Mouse (Mus musculus): ENCODE results near the gene Slc2a5. TPM values are rescaled to one million over a fixed set of nuclear protein-coding genes. Genes with fewer than 3 reads are reported as not detected.

Slc2a5 gene
- polyA plus RNA-seq (2012; rRNA removed), result 1.7 and 2.2 TPM in 2 replicates

GRCm38 (mm10) chr4:150119055-150119454, at the start of gene Slc2a5:
Gene Slc2a5 (plus strand): TSS chr4:150119283.
- H3K4me1 ChIP-seq (ENCODE audit: control insufficient read depth, insufficient read depth, low read length), result no peaks in the 10 kb centered on the region
- H3K4me3 ChIP-seq (replicated peaks; ENCODE audit: insufficient read depth, low read depth, low read length), result no peak within 1 kb of the TSS
- no peak for DNase-seq
- 39% methylated on average over 15 of the region's 15 CpGs for WGBS
- TF ChIP-seq POLR2A (IDR thresholded peaks at IDR 0.05; ENCODE audit: borderline replicate concordance, insufficient read depth, low read length), result no peak
- no peak for TF ChIP-seq CTCF (IDR thresholded peaks at IDR 0.05; ENCODE audit: borderline replicate concordance, insufficient read depth, low read depth, low read length)
- H3K27ac ChIP-seq (ENCODE audit: insufficient read depth, low read length), result no peak within 1 kb of the TSS
- no peaks in the 10 kb centered on the region for H3K27me3 ChIP-seq (ENCODE audit: control insufficient read depth, insufficient read depth, low read length)

- Histone ChIP-seq H3K27me3 (ENCODE audit: control insufficient read depth, insufficient read depth, low read length) (no peaks in the 10 kb centered on the region), H3K4me3 (replicated peaks; ENCODE audit: insufficient read depth, low read depth, low read length) (no peak overlapping the region), H3K4me1 (ENCODE audit: control insufficient read depth, insufficient read depth, low read length) (peaks cover 6% of the 10 kb centered on the region; the same call in 1 of the 2 replicates), H3K27ac (ENCODE audit: insufficient read depth, low read length) (no peak overlapping the region)
- TF ChIP-seq POLR2A (IDR thresholded peaks at IDR 0.05; ENCODE audit: borderline replicate concordance, insufficient read depth, low read length), result no peak
- TF ChIP-seq CTCF (IDR thresholded peaks at IDR 0.05; ENCODE audit: borderline replicate concordance, insufficient read depth, low read depth, low read length), result no peak
- no peak for DNase-seq
- WGBS, result 43% methylated on average over 8 of the region's 8 CpGs
Measured at GRCm38 (mm10) chr4:150070136-150070535, 48.9 kb upstream of the Slc2a5 start.

GRCm38 (mm10) chr4:150072416-150073101, 46.5 kb upstream of the Slc2a5 start:
- no peaks in the 10 kb centered on the region for H3K27me3 ChIP-seq (ENCODE audit: control insufficient read depth, insufficient read depth, low read length)
- 9% methylated on average over 15 of the region's 15 CpGs for WGBS
- TF ChIP-seq POLR2A (IDR thresholded peaks at IDR 0.05; ENCODE audit: borderline replicate concordance, insufficient read depth, low read length), result no peak
- TF ChIP-seq CTCF (IDR thresholded peaks at IDR 0.05; ENCODE audit: borderline replicate concordance, insufficient read depth, low read depth, low read length), result no peak

GRCm38 (mm10) chr4:150073102-150073473, 46.0 kb upstream of the Slc2a5 start:
- DNase-seq, result peak; percentile 38 to 42
- H3K27me3 ChIP-seq (ENCODE audit: control insufficient read depth, insufficient read depth, low read length), result no peaks in the 10 kb centered on the region
- TF ChIP-seq POLR2A (IDR thresholded peaks at IDR 0.05; ENCODE audit: borderline replicate concordance, insufficient read depth, low read length), result no peak
- TF ChIP-seq CTCF (IDR thresholded peaks at IDR 0.05; ENCODE audit: borderline replicate concordance, insufficient read depth, low read depth, low read length), result peak; percentile 84
- no peak overlapping the region for H3K4me3 ChIP-seq (replicated peaks; ENCODE audit: insufficient read depth, low read depth, low read length)
- no peak overlapping the region for H3K27ac ChIP-seq (ENCODE audit: insufficient read depth, low read length)
- peaks cover 6% of the 10 kb centered on the region; the same call in 1 of the 2 replicates for H3K4me1 ChIP-seq (ENCODE audit: control insufficient read depth, insufficient read depth, low read length)
- WGBS, result 15% methylated on average over 8 of the region's 8 CpGs

More at GRCm38 (mm10) chr4:150072416-150073101, 46.5 kb upstream of the Slc2a5 start:
- no peak overlapping the region for H3K4me3 ChIP-seq (replicated peaks; ENCODE audit: insufficient read depth, low read depth, low read length)
- peaks cover 6% of the 10 kb centered on the region; the same call in 1 of the 2 replicates for H3K4me1 ChIP-seq (ENCODE audit: control insufficient read depth, insufficient read depth, low read length)
- peak; percentile 35 to 38 for DNase-seq
- no peak overlapping the region for H3K27ac ChIP-seq (ENCODE audit: insufficient read depth, low read length)

- Histone ChIP-seq H3K27me3 (ENCODE audit: control insufficient read depth, insufficient read depth, low read length) (no peaks in the 10 kb centered on the region), H3K4me1 (ENCODE audit: control insufficient read depth, insufficient read depth, low read length) (peaks cover 6% of the 10 kb centered on the region; the same call in 1 of the 2 replicates), H3K4me3 (replicated peaks; ENCODE audit: insufficient read depth, low read depth, low read length) (no peak overlapping the region), H3K27ac (ENCODE audit: insufficient read depth, low read length) (no peak overlapping the region)
- no peak for TF ChIP-seq CTCF (IDR thresholded peaks at IDR 0.05; ENCODE audit: borderline replicate concordance, insufficient read depth, low read depth, low read length)
- TF ChIP-seq POLR2A (IDR thresholded peaks at IDR 0.05; ENCODE audit: borderline replicate concordance, insufficient read depth, low read length), result no peak
- WGBS, result 95% methylated on average over 7 of the region's 7 CpGs
- DNase-seq, result no peak
Measured at GRCm38 (mm10) chr4:150075350-150075749, 43.7 kb upstream of the Slc2a5 start.

GRCm38 (mm10) chr4:150076147-150076546, 42.9 kb upstream of the Slc2a5 start:
- TF ChIP-seq POLR2A (IDR thresholded peaks at IDR 0.05; ENCODE audit: borderline replicate concordance, insufficient read depth, low read length) (no peak), CTCF (IDR thresholded peaks at IDR 0.05; ENCODE audit: borderline replicate concordance, insufficient read depth, low read depth, low read length) (no peak)
- Histone ChIP-seq H3K27me3 (ENCODE audit: control insufficient read depth, insufficient read depth, low read length) (no peaks in the 10 kb centered on the region), H3K27ac (ENCODE audit: insufficient read depth, low read length) (no peak overlapping the region), H3K4me3 (replicated peaks; ENCODE audit: insufficient read depth, low read depth, low read length) (no peak overlapping the region), H3K4me1 (ENCODE audit: control insufficient read depth, insufficient read depth, low read length) (peaks cover 6% of the 10 kb centered on the region; the same call in 1 of the 2 replicates)
- DNase-seq, result no peak
- WGBS, result 37% methylated on average over 18 of the region's 18 CpGs

GRCm38 (mm10) chr4:150078646-150079045, 40.4 kb upstream of the Slc2a5 start:
- Histone ChIP-seq H3K27me3 (ENCODE audit: control insufficient read depth, insufficient read depth, low read length) (no peaks in the 10 kb centered on the region), H3K4me1 (ENCODE audit: control insufficient read depth, insufficient read depth, low read length) (no peaks in the 10 kb centered on the region), H3K4me3 (replicated peaks; ENCODE audit: insufficient read depth, low read depth, low read length) (no peak overlapping the region), H3K27ac (ENCODE audit: insufficient read depth, low read length) (no peak overlapping the region)
- DNase-seq, result no peak
- WGBS, result 57% methylated on average over 2 of the region's 2 CpGs
- TF ChIP-seq POLR2A (IDR thresholded peaks at IDR 0.05; ENCODE audit: borderline replicate concordance, insufficient read depth, low read length), result no peak
- TF ChIP-seq CTCF (IDR thresholded peaks at IDR 0.05; ENCODE audit: borderline replicate concordance, insufficient read depth, low read depth, low read length), result no peak

- 35% methylated on average over 7 of the region's 7 CpGs for WGBS
- Histone ChIP-seq H3K4me3 (replicated peaks; ENCODE audit: insufficient read depth, low read depth, low read length) (no peak overlapping the region), H3K4me1 (ENCODE audit: control insufficient read depth, insufficient read depth, low read length) (no peaks in the 10 kb centered on the region), H3K27me3 (ENCODE audit: control insufficient read depth, insufficient read depth, low read length) (no peaks in the 10 kb centered on the region), H3K27ac (ENCODE audit: insufficient read depth, low read length) (no peak overlapping the region)
- TF ChIP-seq POLR2A (IDR thresholded peaks at IDR 0.05; ENCODE audit: borderline replicate concordance, insufficient read depth, low read length), result no peak
- no peak for TF ChIP-seq CTCF (IDR thresholded peaks at IDR 0.05; ENCODE audit: borderline replicate concordance, insufficient read depth, low read depth, low read length)
- no peak for DNase-seq
Measured at GRCm38 (mm10) chr4:150079244-150079643, 39.8 kb upstream of the Slc2a5 start.
